Mouse (Mus musculus): ENCODE data around the gene Rfx3. TPM values are rescaled to one million over a fixed set of nuclear protein-coding genes. Genes with fewer than 3 reads are reported as not detected.

The Rfx3 gene
- polyA plus RNA-seq, 1 experiment, result 7.5 TPM

DNA sequence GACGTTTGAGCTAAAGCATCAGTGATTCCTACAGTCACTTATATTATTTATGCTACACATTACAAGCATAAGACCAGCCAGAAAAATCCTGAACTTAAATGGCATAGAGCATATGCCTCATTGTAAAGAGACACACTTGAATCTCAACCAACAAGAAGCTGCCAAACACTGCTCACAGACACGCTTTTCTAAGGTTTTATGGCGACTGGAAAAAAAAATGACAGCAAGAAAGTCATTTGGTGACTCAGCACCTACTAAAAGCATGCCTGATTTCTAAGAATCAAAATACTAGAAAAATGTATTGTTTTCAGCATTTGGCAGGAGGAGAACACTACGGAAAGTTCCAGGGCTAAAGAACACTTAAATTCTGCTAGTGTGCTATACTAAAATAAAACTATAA, 163.9 kb downstream of the Rfx3 start:
- WGBS, result 94% methylated on average over 4 of the region's 4 CpGs

DNA sequence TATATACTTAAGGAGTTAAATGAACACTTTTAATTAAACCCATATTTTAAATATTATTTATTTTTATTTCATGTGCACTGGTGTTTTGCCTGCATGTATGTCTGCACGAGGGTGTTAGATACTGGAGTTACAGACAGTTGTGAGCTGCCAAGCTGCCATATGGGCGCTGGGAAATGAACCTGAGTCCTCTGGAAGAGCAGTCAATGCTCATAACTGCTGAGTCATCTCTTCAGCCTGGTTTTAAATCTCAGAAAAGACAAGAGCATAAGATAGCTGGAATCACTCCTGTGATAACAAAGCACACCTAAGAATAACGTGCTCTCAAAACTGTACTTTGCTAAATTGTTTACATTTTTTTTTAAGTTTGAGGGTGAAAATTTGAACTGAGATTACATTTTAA, 172.3 kb downstream of the Rfx3 start:
- 90% methylated on average over 3 of the region's 3 CpGs for WGBS
- H3K4me1 ChIP-seq (replicated peaks; ENCODE audit: control insufficient read depth, insufficient read depth, low read length), result no peaks in the 10 kb centered on the region
- no peak overlapping the region for H3K4me3 ChIP-seq (ENCODE audit: control insufficient read depth, insufficient read depth, low read length)
- H3K27ac ChIP-seq (ENCODE audit: control insufficient read depth, insufficient read depth, low read length), result no peak overlapping the region
- H3K36me3 ChIP-seq (ENCODE audit: control insufficient read depth, insufficient read depth, low read length), result 0 out of 2 replicates have a peak, but pooled peaks cover 3% of the 10 kb centered on the region
- no peak for DNase-seq
- no peaks in the 10 kb centered on the region for H3K27me3 ChIP-seq (ENCODE audit: control insufficient read depth, insufficient read depth, low read length)
- TF ChIP-seq CTCF (IDR thresholded peaks at IDR 0.05; ENCODE audit: borderline replicate concordance, control insufficient read depth, extremely low read depth, insufficient read depth, low read length, poor library complexity), result no peak
- no peak for TF ChIP-seq POLR2A (IDR thresholded peaks at IDR 0.05; ENCODE audit: control insufficient read depth, extremely low read depth, insufficient read depth, low read length, poor library complexity)

More for the DNA sequence above, 163.9 kb downstream of the Rfx3 start:
- no peak for TF ChIP-seq CTCF (IDR thresholded peaks at IDR 0.05; ENCODE audit: borderline replicate concordance, control insufficient read depth, extremely low read depth, insufficient read depth, low read length, poor library complexity)
- TF ChIP-seq POLR2A (IDR thresholded peaks at IDR 0.05; ENCODE audit: control insufficient read depth, extremely low read depth, insufficient read depth, low read length, poor library complexity), result no peak
- Histone ChIP-seq H3K4me3 (ENCODE audit: control insufficient read depth, insufficient read depth, low read length) (no peak overlapping the region), H3K27me3 (ENCODE audit: control insufficient read depth, insufficient read depth, low read length) (no peaks in the 10 kb centered on the region), H3K36me3 (ENCODE audit: control insufficient read depth, insufficient read depth, low read length) (no peaks in the 10 kb centered on the region), H3K27ac (ENCODE audit: control insufficient read depth, insufficient read depth, low read length) (no peak overlapping the region), H3K4me1 (replicated peaks; ENCODE audit: control insufficient read depth, insufficient read depth, low read length) (no peaks in the 10 kb centered on the region)
- DNase-seq, result no peak

DNA sequence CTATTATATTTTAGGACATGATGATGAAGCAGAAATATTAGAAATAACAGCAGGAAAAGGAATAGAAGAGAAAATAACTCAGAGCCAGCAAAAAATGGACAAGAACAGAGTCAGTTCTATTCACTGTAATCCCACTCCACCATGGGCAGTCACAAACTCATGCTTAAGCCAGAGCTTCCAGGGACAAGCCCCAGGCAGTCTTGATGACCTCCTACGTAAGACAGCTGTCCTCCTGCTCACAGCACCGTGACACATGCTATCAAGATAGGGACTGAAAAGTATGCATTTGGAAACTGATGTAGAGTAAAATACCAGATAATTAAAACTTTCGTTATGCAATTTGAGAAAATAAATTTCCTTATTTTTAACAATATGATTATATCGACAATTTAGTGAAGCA, 172.9 kb downstream of the Rfx3 start:
- no peak overlapping the region for H3K27ac ChIP-seq (ENCODE audit: control insufficient read depth, insufficient read depth, low read length)
- H3K27me3 ChIP-seq (ENCODE audit: control insufficient read depth, insufficient read depth, low read length), result no peaks in the 10 kb centered on the region
- H3K4me1 ChIP-seq (replicated peaks; ENCODE audit: control insufficient read depth, insufficient read depth, low read length), result no peaks in the 10 kb centered on the region
- 99% methylated on average over 4 of the region's 4 CpGs for WGBS
- 0 out of 2 replicates have a peak, but pooled peaks cover 3% of the 10 kb centered on the region for H3K36me3 ChIP-seq (ENCODE audit: control insufficient read depth, insufficient read depth, low read length)
- no peak overlapping the region for H3K4me3 ChIP-seq (ENCODE audit: control insufficient read depth, insufficient read depth, low read length)
- DNase-seq, result no peak
- TF ChIP-seq POLR2A (IDR thresholded peaks at IDR 0.05; ENCODE audit: control insufficient read depth, extremely low read depth, insufficient read depth, low read length, poor library complexity), result no peak
- no peak for TF ChIP-seq CTCF (IDR thresholded peaks at IDR 0.05; ENCODE audit: borderline replicate concordance, control insufficient read depth, extremely low read depth, insufficient read depth, low read length, poor library complexity)

DNA sequence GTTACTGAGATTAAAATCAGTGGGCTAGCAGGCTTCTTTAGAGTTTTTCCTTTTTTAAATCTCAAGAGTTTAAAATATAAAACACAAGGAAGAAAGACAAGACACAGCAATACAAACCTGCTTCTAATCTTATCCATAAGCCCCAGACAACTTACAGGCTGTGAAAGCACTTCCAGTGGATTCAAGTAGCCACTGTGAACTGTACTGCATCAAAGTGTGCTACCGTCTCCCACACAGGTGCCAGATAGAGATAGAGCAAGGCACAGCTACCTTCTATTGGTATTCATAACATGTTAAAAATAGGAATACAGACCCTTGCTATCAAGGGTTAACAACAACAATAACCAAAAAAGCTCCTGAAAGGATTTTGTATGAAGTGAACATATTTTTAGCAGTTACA, 178.5 kb downstream of the Rfx3 start:
- Histone ChIP-seq H3K27me3 (ENCODE audit: control insufficient read depth, insufficient read depth, low read length) (no peaks in the 10 kb centered on the region), H3K27ac (ENCODE audit: control insufficient read depth, insufficient read depth, low read length) (no peak overlapping the region), H3K36me3 (ENCODE audit: control insufficient read depth, insufficient read depth, low read length) (0 out of 2 replicates have a peak, but pooled peaks cover 3% of the 10 kb centered on the region), H3K4me1 (replicated peaks; ENCODE audit: control insufficient read depth, insufficient read depth, low read length) (no peaks in the 10 kb centered on the region), H3K4me3 (ENCODE audit: control insufficient read depth, insufficient read depth, low read length) (no peak overlapping the region)
- no peak for DNase-seq
- no peak for TF ChIP-seq CTCF (IDR thresholded peaks at IDR 0.05; ENCODE audit: borderline replicate concordance, control insufficient read depth, extremely low read depth, insufficient read depth, low read length, poor library complexity)
- no peak for TF ChIP-seq POLR2A (IDR thresholded peaks at IDR 0.05; ENCODE audit: control insufficient read depth, extremely low read depth, insufficient read depth, low read length, poor library complexity)
- WGBS, result 88% methylated on average over 1 of the region's 1 CpGs

DNA sequence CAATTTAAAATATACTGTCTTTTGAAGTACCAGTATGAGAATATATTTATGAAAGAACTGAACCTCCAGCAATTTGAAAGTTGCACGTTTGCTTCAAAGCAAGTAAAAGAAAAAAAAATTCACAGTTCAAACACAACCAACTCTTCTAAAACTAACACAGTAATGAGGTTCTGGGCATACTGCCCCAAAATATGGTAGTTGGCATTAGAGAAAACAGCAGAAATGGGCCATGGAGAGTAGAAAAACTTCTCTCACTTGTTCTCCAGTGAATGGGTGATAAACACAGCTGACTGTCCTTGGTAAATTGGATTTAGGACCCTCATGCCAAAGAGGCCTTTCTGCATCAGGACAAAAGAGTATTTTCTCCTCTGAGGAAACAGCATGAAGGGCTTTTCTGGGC, 182.7 kb downstream of the Rfx3 start:
- H3K36me3 ChIP-seq (ENCODE audit: control insufficient read depth, insufficient read depth, low read length), result 0 out of 2 replicates have a peak, but pooled peaks cover 3% of the 10 kb centered on the region
- H3K27ac ChIP-seq (ENCODE audit: control insufficient read depth, insufficient read depth, low read length), result no peak overlapping the region
- TF ChIP-seq CTCF (IDR thresholded peaks at IDR 0.05; ENCODE audit: borderline replicate concordance, control insufficient read depth, extremely low read depth, insufficient read depth, low read length, poor library complexity) (no peak), POLR2A (IDR thresholded peaks at IDR 0.05; ENCODE audit: control insufficient read depth, extremely low read depth, insufficient read depth, low read length, poor library complexity) (no peak)
- 86% methylated on average over 1 of the region's 1 CpGs for WGBS
- DNase-seq, result no peak
- no peaks in the 10 kb centered on the region for H3K27me3 ChIP-seq (ENCODE audit: control insufficient read depth, insufficient read depth, low read length)
- no peaks in the 10 kb centered on the region for H3K4me1 ChIP-seq (replicated peaks; ENCODE audit: control insufficient read depth, insufficient read depth, low read length)
- no peak overlapping the region for H3K4me3 ChIP-seq (ENCODE audit: control insufficient read depth, insufficient read depth, low read length)

DNA sequence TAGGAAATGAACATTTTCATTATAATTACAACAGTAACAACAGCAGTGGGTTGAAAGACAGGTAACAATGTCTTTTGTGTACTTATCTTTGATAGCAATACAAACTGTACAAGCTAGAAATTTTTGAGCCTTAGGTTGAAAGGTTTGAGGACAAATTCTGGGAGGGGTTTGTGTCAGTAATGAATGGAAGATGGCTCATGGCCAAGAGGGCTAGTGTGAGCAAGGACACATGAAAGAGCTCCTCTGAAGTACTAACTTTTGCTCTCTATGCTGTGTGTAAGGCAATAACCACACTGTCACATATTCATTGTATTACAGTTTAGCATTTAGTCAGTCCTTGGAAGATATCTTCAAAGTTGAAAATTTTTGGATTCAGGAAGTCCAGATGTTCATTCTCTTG, 193.3 kb downstream of the Rfx3 start:
- no peak for TF ChIP-seq POLR2A (IDR thresholded peaks at IDR 0.05; ENCODE audit: control insufficient read depth, extremely low read depth, insufficient read depth, low read length, poor library complexity)
- TF ChIP-seq CTCF (IDR thresholded peaks at IDR 0.05; ENCODE audit: borderline replicate concordance, control insufficient read depth, extremely low read depth, insufficient read depth, low read length, poor library complexity), result no peak

DNA sequence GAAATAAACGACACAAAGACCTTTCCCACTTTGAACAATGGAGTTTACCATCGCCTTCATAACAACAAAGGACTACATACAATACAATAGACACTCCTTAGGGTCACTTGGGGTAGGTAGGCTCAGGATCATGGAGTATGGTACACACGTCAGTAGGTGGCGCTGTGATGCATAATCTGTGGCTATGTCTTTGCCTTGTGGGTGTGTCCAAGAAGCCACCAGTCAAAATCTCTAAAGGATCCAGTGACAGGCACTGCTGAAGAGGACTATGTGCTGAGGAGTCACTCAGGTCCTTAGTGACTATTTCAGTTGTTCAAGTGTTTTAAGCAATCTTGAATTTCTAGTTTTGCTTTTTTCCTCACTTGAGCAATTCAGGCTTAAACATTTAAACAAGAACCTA, 230.9 kb downstream of the Rfx3 start:
- no peaks in the 10 kb centered on the region; the same call in 1 of the 2 replicates for H3K36me3 ChIP-seq (ENCODE audit: control insufficient read depth, insufficient read depth, low read length)
- TF ChIP-seq POLR2A (IDR thresholded peaks at IDR 0.05; ENCODE audit: control insufficient read depth, extremely low read depth, insufficient read depth, low read length, poor library complexity), result no peak
- TF ChIP-seq CTCF (IDR thresholded peaks at IDR 0.05; ENCODE audit: borderline replicate concordance, control insufficient read depth, extremely low read depth, insufficient read depth, low read length, poor library complexity), result no peak
- DNase-seq, result peak; percentile 22

More for the DNA sequence above, 193.3 kb downstream of the Rfx3 start:
- Histone ChIP-seq H3K36me3 (ENCODE audit: control insufficient read depth, insufficient read depth, low read length) (no peaks in the 10 kb centered on the region), H3K4me3 (ENCODE audit: control insufficient read depth, insufficient read depth, low read length) (no peak overlapping the region), H3K27me3 (ENCODE audit: control insufficient read depth, insufficient read depth, low read length) (no peaks in the 10 kb centered on the region), H3K27ac (ENCODE audit: control insufficient read depth, insufficient read depth, low read length) (no peak overlapping the region), H3K4me1 (replicated peaks; ENCODE audit: control insufficient read depth, insufficient read depth, low read length) (no peaks in the 10 kb centered on the region)
- DNase-seq, result no peak

More for the DNA sequence above, 230.9 kb downstream of the Rfx3 start:
- H3K4me1 ChIP-seq (replicated peaks; ENCODE audit: control insufficient read depth, insufficient read depth, low read length), result no peaks in the 10 kb centered on the region
- H3K4me3 ChIP-seq (ENCODE audit: control insufficient read depth, insufficient read depth, low read length), result no peak overlapping the region
- H3K27ac ChIP-seq (ENCODE audit: control insufficient read depth, insufficient read depth, low read length), result no peak overlapping the region
- H3K27me3 ChIP-seq (ENCODE audit: control insufficient read depth, insufficient read depth, low read length), result no peaks in the 10 kb centered on the region
- 94% methylated on average over 4 of the region's 4 CpGs for WGBS

All from thymus, adult 2 months (tissue).